Mouse (Mus musculus) heart, embryonic 11.5 days (tissue): Measurements from ENCODE around the gene St3gal2. TPM values are rescaled to one million over a fixed set of nuclear protein-coding genes. Genes with fewer than 3 reads are reported as not detected.
A peak's percentile ranks its signal among the peaks of the same experiment; 100 is the strongest.

Experiments used
- ATAC-seq: fragments of 200-750 bp; cut with Nextera tagmentation; replicated peaks from 2 replicates; pipeline ENCODE4 v1.8.0; 2017; ENCODE audit warnings: moderate library complexity; ENCODE audit not compliant: insufficient number of reproducible peaks, low FRiP score, low TSS enrichment
- H3K27ac ChIP-seq: fragments of 300-500 bp; sonication (generic); 2 replicates; pipeline ENCODE4 v1.5.1; 2014; ENCODE audit warnings: mild to moderate bottlenecking, low read depth, low read length
- H3K27me3 ChIP-seq: fragments of 300-500 bp; sonication (generic); 2 replicates; pipeline ENCODE4 v1.6.1; 2014; ENCODE audit warnings: mild to moderate bottlenecking, low read length, mixed read lengths; ENCODE audit not compliant: control insufficient read depth, insufficient read depth
- H3K36me3 ChIP-seq: fragments of 300-500 bp; sonication (generic); 2 replicates; pipeline ENCODE4 v1.6.1; 2014; ENCODE audit warnings: mild to moderate bottlenecking, low read length, moderate library complexity, mixed read lengths; ENCODE audit not compliant: control insufficient read depth, insufficient read depth
- H3K4me1 ChIP-seq: fragments of 300-500 bp; sonication (generic); 2 replicates; pipeline ENCODE4 v1.6.1; 2014; ENCODE audit warnings: low read length; ENCODE audit not compliant: control insufficient read depth, insufficient read depth
- H3K4me2 ChIP-seq: fragments of 300-500 bp; sonication (generic); 2 replicates; pipeline ENCODE4 v1.6.1; 2014; ENCODE audit warnings: mild to moderate bottlenecking, moderate library complexity
- H3K4me3 ChIP-seq: fragments of 300-500 bp; sonication (generic); 2 replicates; pipeline ENCODE4 v1.5.1; 2014; ENCODE audit warnings: low read depth, low read length
- H3K9ac ChIP-seq: fragments of 300-500 bp; sonication (generic); 2 replicates; pipeline ENCODE4 v1.6.1; 2014; ENCODE audit warnings: mild to moderate bottlenecking, low read depth, low read length, moderate library complexity
- H3K9me3 ChIP-seq: fragments of 300-500 bp; sonication (generic); replicated peaks from 2 replicates; pipeline ENCODE4 v1.6.1; 2016; ENCODE audit warnings: low read length; ENCODE audit not compliant: control insufficient read depth
- WGBS: fragments of 180-500 bp; shearing (Covaris S2); extraction: QIAGEN DNeasy Blood & Tissue Kit; methylation state at CpG from one replicate; pipeline ENCODE4 v1.1.7; 2014; ENCODE audit not compliant: insufficient replicate concordance; 5-methylcytosine and 5-hydroxymethylcytosine counted together
- polyA plus RNA-seq: library from polyadenylated mRNA; unstranded; fragments of >200 nt; fragmentation: Nextera tagmentation; extraction: Ambion mirVana; gene quantifications from 2 replicates; pipeline ENCODE4 v1.2.1, GENCODE M21; 2014

The St3gal2 gene
- polyA plus RNA-seq, 1 experiment from 2014 or later: 11.9 TPM

DNA sequence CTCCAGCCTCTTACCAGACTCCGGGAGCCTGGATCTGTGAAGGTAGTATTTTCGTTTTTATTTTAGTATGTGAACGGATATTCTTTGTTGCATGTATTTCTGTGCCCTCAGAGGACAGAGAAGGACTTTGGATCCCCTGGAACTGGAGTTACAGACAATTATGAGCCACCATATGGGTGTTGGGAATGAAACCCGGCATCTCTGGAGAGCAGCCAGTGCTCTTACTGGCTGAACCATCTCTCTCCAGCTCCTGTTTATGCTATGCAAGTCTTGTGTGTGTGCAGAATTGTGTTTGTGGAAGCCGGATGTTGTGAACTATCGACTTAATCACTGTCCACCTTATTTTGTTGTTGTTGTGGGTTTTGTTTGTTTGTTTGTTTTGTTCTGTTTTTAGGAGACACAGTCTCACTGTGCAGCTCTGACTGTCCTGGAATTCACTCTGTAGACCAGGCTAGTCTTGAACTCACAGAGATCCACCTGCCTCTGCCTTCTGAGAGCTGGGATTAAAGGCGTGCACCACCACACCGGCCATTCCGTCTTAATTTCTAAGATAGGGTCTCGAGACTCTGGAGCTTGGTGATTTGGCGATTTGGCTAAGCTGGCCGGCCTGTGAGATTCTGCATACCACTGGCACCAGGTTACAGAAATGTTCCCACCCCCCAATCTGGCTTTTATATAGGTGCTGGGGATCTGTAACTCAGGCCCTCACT lies 39.5 kb downstream of the St3gal2 start:
- H3K27me3 ChIP-seq: no peaks in the 10 kb centered on the region
- peaks cover 14% of the 10 kb centered on the region for H3K36me3 ChIP-seq
- H3K4me3 ChIP-seq: no peak overlapping the region
- no peak overlapping the region for H3K27ac ChIP-seq
- H3K9ac ChIP-seq: no peak overlapping the region
- peaks cover 3% of the 10 kb centered on the region; the same call in 1 of the 2 replicates for H3K4me1 ChIP-seq
- WGBS: 95% methylated on average over 12 of the region's 12 CpGs
- no peaks in the 10 kb centered on the region for H3K9me3 ChIP-seq
- no peak for ATAC-seq
- no peak overlapping the region for H3K4me2 ChIP-seq

DNA sequence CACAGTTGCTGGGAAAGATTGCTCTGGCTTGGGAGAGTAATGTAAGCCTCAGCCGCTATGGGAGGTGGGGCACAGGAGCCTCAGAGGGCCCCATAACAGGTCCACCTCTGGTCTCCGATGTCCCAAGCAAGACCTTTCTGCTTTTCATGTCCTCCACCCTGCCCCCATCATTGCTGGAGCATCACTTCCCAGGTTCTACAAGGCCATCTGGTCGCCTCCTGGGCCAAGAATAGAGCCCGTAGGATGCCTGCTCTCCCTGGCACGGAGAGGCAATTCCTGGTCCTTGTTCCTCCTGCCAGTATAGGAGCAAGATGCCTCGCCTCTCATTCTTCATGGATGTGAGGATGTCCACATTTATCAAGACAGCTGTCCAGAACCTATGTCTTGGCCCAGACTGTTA lies 40.2 kb downstream of the St3gal2 start:
- no peak overlapping the region for H3K27ac ChIP-seq
- ATAC-seq: no peak
- peaks cover 3% of the 10 kb centered on the region; the same call in 1 of the 2 replicates for H3K4me1 ChIP-seq
- H3K4me3 ChIP-seq: no peak overlapping the region
- H3K9ac ChIP-seq: no peak overlapping the region
- no peak overlapping the region for H3K4me2 ChIP-seq
- peaks cover 14% of the 10 kb centered on the region for H3K36me3 ChIP-seq
- H3K27me3 ChIP-seq: no peaks in the 10 kb centered on the region
- WGBS: 95% methylated on average over 6 of the region's 6 CpGs
- H3K9me3 ChIP-seq: no peaks in the 10 kb centered on the region

- H3K27me3 ChIP-seq: no peaks in the 10 kb centered on the region
- no peak overlapping the region for H3K27ac ChIP-seq
- WGBS: 89% methylated on average over 2 of the region's 2 CpGs
- no peak overlapping the region for H3K4me3 ChIP-seq
- no peak overlapping the region for H3K9ac ChIP-seq
- H3K4me2 ChIP-seq: no peak overlapping the region
- H3K36me3 ChIP-seq: peaks cover 8% of the 10 kb centered on the region; the same call in 1 of the 2 replicates
- no peak for ATAC-seq
- no peaks in the 10 kb centered on the region for H3K9me3 ChIP-seq
- H3K4me1 ChIP-seq: peaks cover 13% of the 10 kb centered on the region
Observed at GRCm38 (mm10) chr8:110963051-110963450, 43.3 kb downstream of the St3gal2 start.

DNA sequence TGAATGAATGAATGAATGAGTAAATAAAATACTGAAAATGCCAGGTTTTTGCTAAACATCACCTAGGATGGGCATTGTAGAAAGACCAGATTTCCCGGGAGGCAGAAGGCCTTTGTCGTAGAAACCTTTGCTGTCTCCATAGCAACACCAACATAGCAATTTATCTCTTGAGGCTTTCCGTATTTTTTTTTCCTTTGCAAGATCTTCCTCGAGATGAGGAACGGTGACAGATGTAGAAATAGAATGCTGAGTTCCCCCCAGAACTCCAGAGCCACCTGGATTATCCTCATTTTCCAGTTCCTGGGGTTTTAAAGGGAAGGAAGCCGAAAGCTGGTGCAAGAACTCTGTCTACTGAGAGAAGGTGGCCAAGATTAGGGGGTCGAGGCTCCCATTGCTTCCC lies 44.9 kb downstream of the St3gal2 start:
- Histone ChIP-seq H3K36me3 (peaks cover 8% of the 10 kb centered on the region; the same call in 1 of the 2 replicates), H3K4me3 (no peak overlapping the region), H3K4me2 (no peak overlapping the region), H3K4me1 (peaks cover 13% of the 10 kb centered on the region), H3K9me3 (no peaks in the 10 kb centered on the region), H3K27me3 (no peaks in the 10 kb centered on the region), H3K9ac (no peak overlapping the region), H3K27ac (no peak overlapping the region)
- 69% methylated on average over 7 of the region's 7 CpGs for WGBS
- no peak for ATAC-seq

DNA sequence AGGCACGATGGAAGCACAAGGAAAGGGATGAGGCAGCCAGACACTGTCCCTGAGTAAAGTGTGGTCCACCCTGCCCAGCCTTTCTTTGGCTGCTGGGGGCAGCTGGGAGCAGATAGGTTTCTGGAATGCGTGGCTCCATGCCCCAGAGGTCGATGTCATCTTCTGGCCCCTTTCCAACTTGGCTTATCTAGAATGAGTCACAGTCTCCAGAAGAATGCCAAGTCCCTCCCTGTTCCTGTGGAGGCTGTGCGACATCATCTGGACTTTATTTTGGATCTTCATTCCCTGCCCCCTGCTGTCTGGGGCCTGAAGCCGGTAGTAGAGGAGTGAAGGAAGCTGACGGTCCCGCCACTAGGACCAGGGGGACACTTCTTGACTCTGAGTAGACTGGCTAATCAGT lies 45.9 kb downstream of the St3gal2 start:
- WGBS: 25% methylated on average over 7 of the region's 7 CpGs
- ATAC-seq: peak; percentile 41; the same call in 1 of the 2 replicates

GRCm38 (mm10) chr8:110966586-110966985 lies 46.9 kb downstream of the St3gal2 start:
- Histone ChIP-seq H3K27ac (no peak overlapping the region), H3K36me3 (peaks cover 8% of the 10 kb centered on the region; the same call in 1 of the 2 replicates), H3K4me3 (no peak overlapping the region), H3K27me3 (no peaks in the 10 kb centered on the region), H3K9me3 (no peaks in the 10 kb centered on the region), H3K4me2 (no peak overlapping the region), H3K9ac (no peak overlapping the region), H3K4me1 (peaks cover 18% of the 10 kb centered on the region)
- WGBS: 81% methylated on average over 8 of the region's 8 CpGs
- no peak for ATAC-seq

More for the DNA sequence above, 45.9 kb downstream of the St3gal2 start:
- no peak overlapping the region for H3K4me3 ChIP-seq
- no peaks in the 10 kb centered on the region for H3K9me3 ChIP-seq
- no peaks in the 10 kb centered on the region for H3K27me3 ChIP-seq
- peaks cover 13% of the 10 kb centered on the region for H3K4me1 ChIP-seq
- peak overlapping the region; percentile 9; the same call in 1 of the 2 replicates for H3K4me2 ChIP-seq
- peak overlapping the region; percentile 57 for H3K27ac ChIP-seq
- no peak overlapping the region for H3K9ac ChIP-seq
- peaks cover 8% of the 10 kb centered on the region; the same call in 1 of the 2 replicates for H3K36me3 ChIP-seq

- Histone ChIP-seq H3K4me2 (no peak overlapping the region), H3K36me3 (peaks cover 7% of the 10 kb centered on the region), H3K9ac (no peak overlapping the region), H3K27ac (no peak overlapping the region), H3K4me3 (no peak overlapping the region), H3K9me3 (no peaks in the 10 kb centered on the region), H3K27me3 (no peaks in the 10 kb centered on the region), H3K4me1 (peaks cover 18% of the 10 kb centered on the region)
- WGBS: 84% methylated on average over 9 of the region's 9 CpGs
- no peak for ATAC-seq
Observed at GRCm38 (mm10) chr8:110967326-110967725, 47.6 kb downstream of the St3gal2 start.

DNA sequence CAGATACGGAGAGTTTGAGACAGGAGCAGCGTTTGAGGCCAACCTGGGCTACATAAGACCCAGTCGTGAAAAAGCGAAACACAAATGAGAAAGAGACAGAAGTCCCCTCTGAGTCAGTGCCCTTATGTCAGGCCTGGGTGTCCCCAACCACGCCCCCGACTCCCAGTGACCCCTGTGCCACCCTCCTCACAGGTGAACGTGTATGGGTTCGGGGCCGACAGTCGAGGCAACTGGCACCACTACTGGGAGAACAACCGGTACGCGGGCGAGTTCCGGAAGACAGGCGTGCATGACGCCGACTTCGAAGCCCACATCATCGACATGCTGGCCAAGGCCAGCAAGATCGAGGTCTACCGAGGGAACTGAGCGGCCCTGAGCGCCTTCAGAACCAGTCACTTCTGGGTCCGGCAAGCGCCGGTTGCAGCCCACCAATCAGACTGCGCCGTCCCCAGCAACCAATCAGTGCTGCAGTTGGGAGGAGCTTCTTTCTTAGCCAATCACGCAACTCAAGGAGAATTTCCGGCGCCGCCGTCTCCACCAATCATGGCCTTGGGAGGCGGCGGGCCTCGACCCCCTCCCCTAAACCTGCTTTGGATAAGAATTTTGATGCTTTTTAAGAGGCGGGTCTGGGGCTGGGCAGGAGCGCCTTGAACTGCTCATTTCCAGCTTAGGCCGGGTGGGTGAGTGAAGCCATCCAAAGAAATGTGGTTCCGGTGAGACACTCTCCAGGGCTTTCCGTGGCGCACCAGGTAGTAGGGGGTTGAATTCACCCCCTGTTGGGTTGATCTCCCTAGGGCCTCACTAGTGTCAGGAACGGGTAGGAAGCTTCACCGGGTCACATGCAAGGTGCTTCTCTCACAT lies 50.4 kb downstream of the St3gal2 start:
- Histone ChIP-seq H3K9ac (peak overlapping the region; percentile 75), H3K4me3 (peak overlapping the region; percentile 53), H3K27ac (peak overlapping the region; percentile 41; the same call in 1 of the 2 replicates), H3K4me1 (peaks cover 16% of the 10 kb centered on the region), H3K9me3 (no peaks in the 10 kb centered on the region), H3K27me3 (no peaks in the 10 kb centered on the region), H3K4me2 (peak overlapping the region; percentile 91), H3K36me3 (peaks cover 7% of the 10 kb centered on the region)
- peak; percentile 88 for ATAC-seq
- 4% methylated on average over 45 of the region's 45 CpGs for WGBS
